Mouse (Mus musculus) c-Kit-positive CD71-positive TER-119-positive erythroid progenitor cells, embryonic 14.5 days (primary cell): ENCODE data around the gene Hes1.

Experiments used
- DNase-seq: peaks from one replicate; pipeline ENCODE4 v3.0.0-alpha.2; 2013; ENCODE audit warnings: low spot score

Hes1 gene

GRCm38 (mm10) chr16:30114451-30114850, 50.3 kb downstream of the Hes1 start:
- no peak for DNase-seq
